Mouse (Mus musculus) megakaryocyte, embryonic 14.5 days (primary cell): ENCODE results near the gene B830017H08Rik.

Source experiments
- FLI1 ChIP-seq: IDR thresholded peaks from 2 replicates; pipeline ENCODE4 v1.6.1; 2012; ENCODE audit warnings: low read length, inconsistent platforms, mixed read lengths
- GATA1 ChIP-seq: IDR thresholded peaks from 3 replicates; pipeline ENCODE4 v1.6.1; 2012; ENCODE audit warnings: mixed read lengths, low read length, inconsistent platforms, borderline replicate concordance

- TF ChIP-seq GATA1: no peak
- TF ChIP-seq FLI1: no peak
Observed at GRCm38 (mm10) chr16:17809125-17809524, 23.8 kb upstream of the B830017H08Rik start.
